In the genomic region with DNA sequence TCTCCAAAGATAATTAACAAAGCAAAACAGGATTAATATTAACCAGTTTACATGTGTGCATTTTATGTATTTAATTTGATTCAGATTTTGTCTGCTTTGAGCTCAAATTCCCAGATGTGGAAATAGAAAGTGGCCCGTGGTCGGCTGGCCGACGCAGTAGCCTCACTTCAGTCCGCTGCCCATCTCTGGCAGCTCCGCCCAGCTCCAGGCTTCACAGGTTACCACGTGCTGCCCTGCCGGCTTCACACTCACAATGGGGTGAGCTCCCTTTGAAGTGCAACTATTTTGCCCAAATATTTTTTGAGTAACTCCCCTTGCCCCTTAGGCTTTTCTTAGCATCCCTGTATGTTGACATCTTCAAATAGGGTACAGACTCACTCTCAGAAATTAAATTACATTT, we compare ENCODE assay signal across 25 mouse cellular contexts.
A peak's percentile ranks its signal among the peaks of the same experiment; 100 is the strongest.
DNase-seq lines count a peak whose midpoint lies in the region; ATAC-seq lines count a peak whose summit lies in the region.
"Had no signal": no experiment of that assay in that cellular context is flagged by ENCODE, and none has a peak within 500 bp of the region (broad histone marks: within the 10 kb centered on the region; RNA-seq: fewer than 3 reads in every experiment).

No protein-coding gene starts in this region.

- no peaks in the 10 kb centered on the region for H3K9me3 ChIP-seq in heart, embryonic 12.5 days (replicated peaks)
- no peaks in the 10 kb centered on the region for H3K9me3 ChIP-seq in kidney, embryonic 15.5 days (replicated peaks)
- H3K9me3 ChIP-seq: embryonic facial prominence, embryonic 13.5 days; forebrain, embryonic 10.5 days; forebrain, embryonic 15.5 days; G1E; hindbrain, embryonic 10.5 days; hindbrain, embryonic 15.5 days; limb, embryonic 13.5 days; neural tube, embryonic 15.5 days had no signal

- no peak overlapping the region for H3K4me2 ChIP-seq in heart, embryonic 12.5 days
- H3K4me2 ChIP-seq in kidney, embryonic 15.5 days: no peak overlapping the region
- H3K4me2 ChIP-seq: embryonic facial prominence, embryonic 13.5 days; forebrain, embryonic 15.5 days; hindbrain, embryonic 15.5 days; limb, embryonic 13.5 days; lung, embryonic 14.5 days; neural tube, embryonic 15.5 days had no signal

- WGBS in heart, embryonic 12.5 days: 65% methylated on average over 8 of the region's 8 CpGs
- WGBS in kidney, embryonic 15.5 days: 56% methylated on average over 8 of the region's 8 CpGs

- H3K27me3 ChIP-seq in heart, embryonic 12.5 days (replicated peaks): no peaks in the 10 kb centered on the region
- H3K27me3 ChIP-seq in kidney, embryonic 15.5 days: no peaks in the 10 kb centered on the region
- H3K27me3 ChIP-seq: embryonic facial prominence, embryonic 13.5 days; forebrain, embryonic 15.5 days; hindbrain, embryonic 15.5 days; limb, embryonic 13.5 days; neural tube, embryonic 15.5 days had no signal

- H3K36me3 ChIP-seq in heart, embryonic 12.5 days: peaks cover 6% of the 10 kb centered on the region; the same call in 1 of the 2 replicates
- H3K36me3 ChIP-seq in kidney, embryonic 15.5 days: peaks cover 4% of the 10 kb centered on the region; the same call in 1 of the 2 replicates
- H3K36me3 ChIP-seq: forebrain, embryonic 15.5 days; hindbrain, embryonic 15.5 days; neural tube, embryonic 15.5 days had no signal

- H3K27ac ChIP-seq in heart, embryonic 12.5 days (ENCODE audit: poor library complexity, severe bottlenecking): no peak overlapping the region
- no peak overlapping the region for H3K27ac ChIP-seq in kidney, embryonic 15.5 days
- H3K27ac ChIP-seq: embryonic facial prominence, embryonic 13.5 days; forebrain, embryonic 10.5 days; hindbrain, embryonic 10.5 days; hindbrain, embryonic 15.5 days; limb, embryonic 13.5 days; liver, embryonic 14.5 days; neural tube, embryonic 15.5 days had no signal

- ATAC-seq in heart, embryonic 12.5 days (ENCODE audit: insufficient number of reproducible peaks, low FRiP score): no peak
- ATAC-seq in kidney, embryonic 15.5 days (replicated peaks; ENCODE audit: low FRiP score): no peak
- ATAC-seq: forebrain, embryonic 15.5 days; inflammation-experienced regulatory T-cells, adult 6 months had no signal

- DNase-seq in adrenal gland, adult (ENCODE audit: inconsistent age in 2 of 2, low spot score in 1 of 2): peak; percentile 45 to 72
- no peak for DNase-seq in adrenal gland, adult 8-10 months
- peak; percentile 84 for DNase-seq in heart, adult 11 months
- DNase-seq in kidney, postnatal 14 days: peak; percentile 45
- DNase-seq in retina, postnatal 1 day: no peak
- DNase-seq: gastrocnemius, postnatal 36 days; heart, postnatal 14 days; lung, embryonic 14.5 days; lung, postnatal 14 days; midbrain, embryonic 14.5 days; right cerebral cortex, adult 18-20 months; spleen, adult 18-20 months; thymus, postnatal 14 days had no signal

- H3K9ac ChIP-seq in heart, embryonic 12.5 days: no peak overlapping the region
- no peak overlapping the region for H3K9ac ChIP-seq in kidney, embryonic 15.5 days
- H3K9ac ChIP-seq: embryonic facial prominence, embryonic 13.5 days; forebrain, embryonic 15.5 days; hindbrain, embryonic 15.5 days; limb, embryonic 13.5 days; liver, embryonic 14.5 days; lung, embryonic 14.5 days; neural tube, embryonic 15.5 days had no signal

- peaks cover 24% of the 10 kb centered on the region for H3K4me1 ChIP-seq in heart, embryonic 12.5 days (replicated peaks)
- peaks cover 51% of the 10 kb centered on the region for H3K4me1 ChIP-seq in kidney, embryonic 15.5 days

- H3K4me3 ChIP-seq in heart, embryonic 12.5 days: no peak overlapping the region
- H3K4me3 ChIP-seq in kidney, embryonic 15.5 days (replicated peaks): no peak overlapping the region
- H3K4me3 ChIP-seq: embryonic facial prominence, embryonic 13.5 days; forebrain, embryonic 10.5 days; forebrain, embryonic 15.5 days; hindbrain, embryonic 10.5 days; hindbrain, embryonic 15.5 days; limb, embryonic 13.5 days; neural tube, embryonic 15.5 days had no signal

Comparison
In these comparisons a context has a peak if more than half of its experiments do, and no peak if none do; other contexts are left out.
1. DNase-seq: peak in adrenal gland, adult (2 of 2), heart, adult 11 months (single experiment) and kidney, postnatal 14 days (single experiment); none in adrenal gland, adult 8-10 months (single experiment) and retina, postnatal 1 day (single experiment).